Mouse (Mus musculus): Measurements from ENCODE around the gene Ube2m. TPM values are rescaled to one million over a fixed set of nuclear protein-coding genes. Genes with fewer than 3 reads are reported as not detected.

Ube2m gene
- polyA plus RNA-seq, 1 experiment from 2014 or later = 67.7 TPM

DNA sequence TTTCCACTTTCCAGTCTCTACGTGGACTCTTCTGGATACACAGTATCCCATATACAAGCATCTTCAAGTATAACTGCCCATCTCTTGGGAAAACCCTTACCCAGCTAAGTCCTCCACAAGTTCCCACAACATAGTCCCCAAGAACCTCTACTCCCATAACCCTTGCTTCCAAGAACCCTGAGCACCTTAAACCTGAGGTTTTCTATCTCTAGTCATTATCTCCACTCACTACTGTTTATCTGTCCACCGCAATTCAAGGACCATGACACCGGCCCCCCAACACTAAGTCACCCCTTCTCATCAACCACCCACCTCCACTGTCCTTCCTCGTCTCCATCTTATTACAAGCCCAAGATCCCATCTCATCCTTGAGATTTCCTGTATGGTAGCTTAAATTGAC lies 1.3 kb downstream of the Ube2m start:
- Histone ChIP-seq H3K9me3 (ENCODE audit: control insufficient read depth, low read length) (no peaks in the 10 kb centered on the region), H3K4me3 (replicated peaks; ENCODE audit: low read length) (peak overlapping the region; percentile 77), H3K9ac (replicated peaks; ENCODE audit: low read depth, low read length) (peak overlapping the region; percentile 98), H3K4me1 (replicated peaks; ENCODE audit: control insufficient read depth, insufficient read depth, low read length) (peaks cover 38% of the 10 kb centered on the region), H3K36me3 (ENCODE audit: control insufficient read depth, insufficient read depth) (peaks cover 17% of the 10 kb centered on the region), H3K4me2 (ENCODE audit: low read length) (peak overlapping the region; percentile 94), H3K27ac (ENCODE audit: low read length) (no peak overlapping the region), H3K27me3 (replicated peaks; ENCODE audit: control insufficient read depth, insufficient read depth, low read length) (no peaks in the 10 kb centered on the region)
- ATAC-seq = no peak
- 46% methylated on average over 4 of the region's 4 CpGs for WGBS

GRCm38 (mm10) chr7:13035211-13035855 lies 2.7 kb downstream of the Ube2m start:
- H3K4me3 ChIP-seq (replicated peaks; ENCODE audit: low read length) = no peak overlapping the region
- H3K4me2 ChIP-seq (ENCODE audit: low read length) = peak overlapping the region; percentile 91
- H3K4me1 ChIP-seq (replicated peaks; ENCODE audit: control insufficient read depth, insufficient read depth, low read length) = peaks cover 38% of the 10 kb centered on the region
- H3K27me3 ChIP-seq (replicated peaks; ENCODE audit: control insufficient read depth, insufficient read depth, low read length) = no peaks in the 10 kb centered on the region
- WGBS = 78% methylated on average over 17 of the region's 17 CpGs
- peak overlapping the region; percentile 72 for H3K27ac ChIP-seq (ENCODE audit: low read length)
- H3K9me3 ChIP-seq (ENCODE audit: control insufficient read depth, low read length) = no peaks in the 10 kb centered on the region
- peaks cover 27% of the 10 kb centered on the region for H3K36me3 ChIP-seq (ENCODE audit: control insufficient read depth, insufficient read depth)
- no peak for ATAC-seq
- no peak overlapping the region for H3K9ac ChIP-seq (replicated peaks; ENCODE audit: low read depth, low read length)

- under 1% methylated on average over 45 of the region's 45 CpGs for WGBS
- H3K4me1 ChIP-seq (replicated peaks; ENCODE audit: control insufficient read depth, insufficient read depth, low read length) = peaks cover 38% of the 10 kb centered on the region
- ATAC-seq = peak; percentile 77
These were observed 3.7 kb downstream of the Ube2m start, which contains the start of gene Chmp2a for GRCm38 (mm10) chr7:13034148-13034977. Gene Chmp2a, minus strand, starts transcription at chr7:13034807.

GRCm38 (mm10) chr7:13033451-13034147 lies 4.5 kb downstream of the Ube2m start:
- 48% methylated on average over 13 of the region's 13 CpGs for WGBS
- Histone ChIP-seq H3K4me1 (replicated peaks; ENCODE audit: control insufficient read depth, insufficient read depth, low read length) (peaks cover 31% of the 10 kb centered on the region), H3K4me3 (replicated peaks; ENCODE audit: low read length) (peak overlapping the region; percentile 64), H3K36me3 (ENCODE audit: control insufficient read depth, insufficient read depth) (peaks cover 44% of the 10 kb centered on the region), H3K9ac (replicated peaks; ENCODE audit: low read depth, low read length) (peak overlapping the region; percentile 78), H3K27ac (ENCODE audit: low read length) (peak overlapping the region; percentile 84), H3K9me3 (ENCODE audit: control insufficient read depth, low read length) (no peaks in the 10 kb centered on the region), H3K4me2 (ENCODE audit: low read length) (peak overlapping the region; percentile 91), H3K27me3 (replicated peaks; ENCODE audit: control insufficient read depth, insufficient read depth, low read length) (no peaks in the 10 kb centered on the region)
- no peak for ATAC-seq

More at GRCm38 (mm10) chr7:13034148-13034977, 3.7 kb downstream of the Ube2m start, which contains the start of gene Chmp2a:
- Histone ChIP-seq H3K4me3 (replicated peaks; ENCODE audit: low read length) (peak within 1 kb of the TSS; percentile 64), H3K27me3 (replicated peaks; ENCODE audit: control insufficient read depth, insufficient read depth, low read length) (no peaks in the 10 kb centered on the region), H3K9ac (replicated peaks; ENCODE audit: low read depth, low read length) (peak within 1 kb of the TSS; percentile 78), H3K27ac (ENCODE audit: low read length) (peak within 1 kb of the TSS; percentile 84), H3K4me2 (ENCODE audit: low read length) (peak within 1 kb of the TSS; percentile 91), H3K9me3 (ENCODE audit: control insufficient read depth, low read length) (no peaks in the 10 kb centered on the region), H3K36me3 (ENCODE audit: control insufficient read depth, insufficient read depth) (peaks cover 37% of the 10 kb centered on the region)

GRCm38 (mm10) chr7:13032541-13032940 lies 5.5 kb downstream of the Ube2m start:
- Histone ChIP-seq H3K9ac (replicated peaks; ENCODE audit: low read depth, low read length) (no peak overlapping the region), H3K27ac (ENCODE audit: low read length) (no peak overlapping the region), H3K9me3 (ENCODE audit: control insufficient read depth, low read length) (no peaks in the 10 kb centered on the region), H3K4me3 (replicated peaks; ENCODE audit: low read length) (no peak overlapping the region), H3K27me3 (replicated peaks; ENCODE audit: control insufficient read depth, insufficient read depth, low read length) (no peaks in the 10 kb centered on the region), H3K36me3 (ENCODE audit: control insufficient read depth, insufficient read depth) (peaks cover 55% of the 10 kb centered on the region), H3K4me2 (ENCODE audit: low read length) (no peak overlapping the region), H3K4me1 (replicated peaks; ENCODE audit: control insufficient read depth, insufficient read depth, low read length) (peaks cover 30% of the 10 kb centered on the region)
- 94% methylated on average over 7 of the region's 7 CpGs for WGBS
- no peak for ATAC-seq

- Histone ChIP-seq H3K9ac (replicated peaks; ENCODE audit: low read depth, low read length) (no peak overlapping the region), H3K9me3 (ENCODE audit: control insufficient read depth, low read length) (no peaks in the 10 kb centered on the region), H3K27ac (ENCODE audit: low read length) (no peak overlapping the region), H3K4me1 (replicated peaks; ENCODE audit: control insufficient read depth, insufficient read depth, low read length) (peaks cover 29% of the 10 kb centered on the region), H3K27me3 (replicated peaks; ENCODE audit: control insufficient read depth, insufficient read depth, low read length) (no peaks in the 10 kb centered on the region), H3K36me3 (ENCODE audit: control insufficient read depth, insufficient read depth) (peaks cover 60% of the 10 kb centered on the region), H3K4me2 (ENCODE audit: low read length) (no peak overlapping the region), H3K4me3 (replicated peaks; ENCODE audit: low read length) (no peak overlapping the region)
- ATAC-seq = no peak
- 92% methylated on average over 2 of the region's 2 CpGs for WGBS
These were observed 6.1 kb downstream of the Ube2m start for GRCm38 (mm10) chr7:13031983-13032382.

GRCm38 (mm10) chr7:13031069-13031468 lies 7.0 kb downstream of the Ube2m start:
- 76% methylated on average over 5 of the region's 5 CpGs for WGBS
- H3K9ac ChIP-seq (replicated peaks; ENCODE audit: low read depth, low read length) = no peak overlapping the region
- H3K4me3 ChIP-seq (replicated peaks; ENCODE audit: low read length) = no peak overlapping the region
- no peaks in the 10 kb centered on the region for H3K9me3 ChIP-seq (ENCODE audit: control insufficient read depth, low read length)
- no peaks in the 10 kb centered on the region for H3K27me3 ChIP-seq (replicated peaks; ENCODE audit: control insufficient read depth, insufficient read depth, low read length)
- H3K36me3 ChIP-seq (ENCODE audit: control insufficient read depth, insufficient read depth) = peaks cover 67% of the 10 kb centered on the region
- H3K27ac ChIP-seq (ENCODE audit: low read length) = no peak overlapping the region
- H3K4me2 ChIP-seq (ENCODE audit: low read length) = no peak overlapping the region
- peaks cover 29% of the 10 kb centered on the region for H3K4me1 ChIP-seq (replicated peaks; ENCODE audit: control insufficient read depth, insufficient read depth, low read length)
- no peak for ATAC-seq

DNA sequence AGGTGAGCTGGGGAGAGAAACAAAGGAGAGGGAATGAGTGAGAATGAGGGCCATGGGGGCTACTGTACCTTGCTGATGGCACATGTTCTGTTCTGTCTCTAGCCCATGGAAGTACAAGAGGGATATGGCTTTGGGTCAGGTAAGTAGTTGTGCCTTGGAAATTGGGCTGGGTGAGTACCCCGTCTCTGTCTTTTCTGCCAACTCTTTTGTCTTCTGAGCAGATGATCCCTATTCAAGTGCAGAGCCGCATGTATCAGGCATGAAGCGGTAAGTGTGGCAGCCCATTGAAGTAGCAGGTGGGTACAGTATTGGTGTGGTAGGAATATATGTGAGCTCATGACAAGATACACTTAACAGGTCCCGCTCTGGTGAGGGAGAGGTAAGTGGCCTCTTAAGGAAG lies 9.1 kb downstream of the Ube2m start:
- no peak overlapping the region for H3K9ac ChIP-seq (replicated peaks; ENCODE audit: low read depth, low read length)
- no peaks in the 10 kb centered on the region for H3K9me3 ChIP-seq (ENCODE audit: control insufficient read depth, low read length)
- peaks cover 57% of the 10 kb centered on the region for H3K36me3 ChIP-seq (ENCODE audit: control insufficient read depth, insufficient read depth)
- H3K4me3 ChIP-seq (replicated peaks; ENCODE audit: low read length) = no peak overlapping the region
- H3K27me3 ChIP-seq (replicated peaks; ENCODE audit: control insufficient read depth, insufficient read depth, low read length) = no peaks in the 10 kb centered on the region
- no peak overlapping the region for H3K4me2 ChIP-seq (ENCODE audit: low read length)
- no peak for ATAC-seq
- WGBS = 81% methylated on average over 4 of the region's 4 CpGs
- H3K27ac ChIP-seq (ENCODE audit: low read length) = no peak overlapping the region
- H3K4me1 ChIP-seq (replicated peaks; ENCODE audit: control insufficient read depth, insufficient read depth, low read length) = peaks cover 28% of the 10 kb centered on the region

DNA sequence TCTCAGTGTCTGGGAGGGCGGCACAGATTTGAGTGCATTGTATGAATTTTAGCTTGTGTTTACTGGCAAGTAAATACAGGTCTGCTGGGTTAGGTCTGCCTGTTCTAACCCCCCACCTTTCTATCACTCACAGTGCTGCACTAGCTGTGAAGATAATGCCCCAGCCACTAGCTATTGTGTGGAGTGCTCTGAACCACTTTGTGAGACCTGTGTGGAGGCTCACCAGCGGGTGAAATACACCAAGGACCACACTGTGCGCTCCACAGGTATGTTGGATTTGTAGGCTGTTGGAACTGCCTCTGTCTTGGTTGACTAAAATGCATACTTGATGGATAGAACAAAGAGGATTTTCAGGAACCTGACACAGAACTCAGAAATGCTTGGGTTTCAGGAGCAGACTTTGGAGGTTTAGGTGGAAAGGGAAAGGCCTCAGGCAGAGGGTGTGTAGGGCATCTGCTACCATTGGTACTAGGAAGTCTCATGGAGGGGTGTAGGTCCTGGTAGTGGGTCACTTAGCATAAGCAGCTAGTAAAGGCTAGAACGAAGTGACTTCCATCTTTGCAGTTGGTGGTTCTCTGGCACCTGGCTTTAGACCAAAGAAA lies 12.5 kb downstream of the Ube2m start:
- H3K9me3 ChIP-seq (ENCODE audit: control insufficient read depth, low read length) = no peaks in the 10 kb centered on the region
- no peak for ATAC-seq
- peaks cover 45% of the 10 kb centered on the region for H3K36me3 ChIP-seq (ENCODE audit: control insufficient read depth, insufficient read depth)
- no peaks in the 10 kb centered on the region for H3K27me3 ChIP-seq (replicated peaks; ENCODE audit: control insufficient read depth, insufficient read depth, low read length)
- no peak overlapping the region for H3K27ac ChIP-seq (ENCODE audit: low read length)
- WGBS = 29% methylated on average over 4 of the region's 4 CpGs
- H3K4me3 ChIP-seq (replicated peaks; ENCODE audit: low read length) = peak overlapping the region; percentile 90
- H3K4me2 ChIP-seq (ENCODE audit: low read length) = peak overlapping the region; percentile 97
- peak overlapping the region; percentile 90 for H3K9ac ChIP-seq (replicated peaks; ENCODE audit: low read depth, low read length)
- peaks cover 28% of the 10 kb centered on the region for H3K4me1 ChIP-seq (replicated peaks; ENCODE audit: control insufficient read depth, insufficient read depth, low read length)

Data from forebrain, embryonic 16.5 days (tissue).